Mouse (Mus musculus) myocyte (in vitro differentiated cells): Measurements from ENCODE around the gene Prkcq. TPM values are rescaled to one million over a fixed set of nuclear protein-coding genes. Genes with fewer than 3 reads are reported as not detected.

Experiments
- H3K27me3 ChIP-seq: one replicate; pipeline ENCODE4 v1.6.1; 2011; ENCODE audit not compliant: control insufficient read depth, insufficient read depth, insufficient read length
- H3K36me3 ChIP-seq: one replicate; pipeline ENCODE4 v1.6.1; 2011; ENCODE audit not compliant: control insufficient read depth, insufficient read depth
- H3K4me2 ChIP-seq: one replicate; pipeline ENCODE4 v1.6.1; 2011; ENCODE audit warnings: low read depth, control low read depth
- H3K4me3 ChIP-seq: one replicate; pipeline ENCODE4 v1.5.1; 2011; ENCODE audit warnings: mild to moderate bottlenecking, control low read depth, moderate library complexity
- H3K79me2 ChIP-seq: one replicate; pipeline ENCODE4 v1.6.1; 2011; ENCODE audit not compliant: control insufficient read depth, insufficient read depth
- H3ac ChIP-seq: one replicate; pipeline ENCODE4 v1.6.1; 2011; ENCODE audit not compliant: control insufficient read depth, insufficient read length
- CEBPB ChIP-seq: IDR thresholded peaks from 2 replicates; pipeline ENCODE4 v1.6.1; 2011; ENCODE audit warnings: mild to moderate bottlenecking, moderate library complexity; ENCODE audit not compliant: poor library complexity, insufficient read depth, severe bottlenecking
- E2F4 ChIP-seq: IDR thresholded peaks from one replicate; pipeline ENCODE4 v1.6.1; 2011; ENCODE audit warnings: mild to moderate bottlenecking, control low read depth, moderate library complexity; ENCODE audit not compliant: insufficient read depth
- MAX ChIP-seq: IDR thresholded peaks from one replicate; pipeline ENCODE4 v1.6.1; 2011; ENCODE audit warnings: low read depth, mild to moderate bottlenecking, control low read depth
- MYOD1 ChIP-seq, 3 experiments: IDR thresholded peaks; one replicate each; pipeline ENCODE4 v1.6.1; 2011; ENCODE audit warnings: control low read depth in 2 of 3, low read depth in 2 of 3, mild to moderate bottlenecking in 2 of 3, moderate library complexity in 1 of 3; ENCODE audit not compliant: insufficient read length in 2 of 3, control insufficient read depth in 1 of 3
- MYOG ChIP-seq, 3 experiments: IDR thresholded peaks; one replicate each; pipeline ENCODE4 v1.6.1; 2011; ENCODE audit warnings: control low read depth in 2 of 3, low read depth in 2 of 3, mild to moderate bottlenecking in 2 of 3; ENCODE audit not compliant: insufficient read length in 2 of 3, control insufficient read depth in 1 of 3, insufficient read depth in 1 of 3
- POLR2A ChIP-seq: IDR thresholded peaks from one replicate; pipeline ENCODE4 v1.6.1; 2011; ENCODE audit warnings: low read depth, mild to moderate bottlenecking, control low read depth, moderate library complexity; ENCODE audit not compliant: insufficient read length
- POLR2AphosphoS2 ChIP-seq: IDR thresholded peaks from one replicate; pipeline ENCODE4 v1.6.1; 2011; ENCODE audit warnings: low read depth, control low read depth; ENCODE audit not compliant: insufficient read length
- REST ChIP-seq: IDR thresholded peaks from one replicate; pipeline ENCODE4 v1.6.1; 2011; ENCODE audit warnings: mild to moderate bottlenecking, control low read depth, moderate library complexity; ENCODE audit not compliant: insufficient read depth, insufficient read length
- SRF ChIP-seq: IDR thresholded peaks from one replicate; pipeline ENCODE4 v1.6.1; 2011; ENCODE audit warnings: low read depth; ENCODE audit not compliant: control insufficient read depth, insufficient read length
- TCF12 ChIP-seq: IDR thresholded peaks from one replicate; pipeline ENCODE4 v1.6.1; 2011; ENCODE audit warnings: mild to moderate bottlenecking, control low read depth; ENCODE audit not compliant: poor library complexity, insufficient read depth, severe bottlenecking
- TCF3 ChIP-seq: IDR thresholded peaks from one replicate; pipeline ENCODE4 v1.6.1; 2011; ENCODE audit warnings: low read depth, control low read depth; ENCODE audit not compliant: insufficient read length
- USF1 ChIP-seq: IDR thresholded peaks from one replicate; pipeline ENCODE4 v1.6.1; 2011; ENCODE audit warnings: low read depth, mild to moderate bottlenecking, control low read depth, moderate library complexity
- polyA plus RNA-seq: library from polyadenylated mRNA; unstranded; fragments of >200 nt; fragmentation: generic; extraction: Trizol; gene quantifications from one replicate; pipeline ENCODE4 v1.2.1, GENCODE M21; 2012; ENCODE audit warnings: missing spikeins

Gene Prkcq
- polyA plus RNA-seq, 1 experiment = 0.02 TPM

DNA sequence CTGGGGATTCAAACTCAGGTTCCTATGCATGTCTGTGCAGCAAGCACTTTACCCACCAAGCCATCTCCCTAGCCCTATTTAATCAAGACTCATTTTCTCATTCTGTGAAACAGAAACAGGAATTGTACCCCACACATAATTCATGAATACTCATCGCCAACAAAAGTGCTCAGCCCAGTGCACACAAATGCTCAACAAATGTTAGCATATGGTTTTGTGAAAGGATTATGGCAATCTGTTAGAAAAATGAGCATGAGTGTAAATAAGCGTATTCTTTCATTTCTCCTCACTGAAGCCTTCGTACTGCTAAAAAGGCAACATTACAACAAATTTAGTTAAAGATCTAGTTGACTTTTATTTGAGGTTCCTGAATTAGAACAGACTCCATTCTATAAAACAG is 31.5 kb upstream of the Prkcq start:
- Histone ChIP-seq H3K27me3 (peaks cover 10% of the 10 kb centered on the region), H3K36me3 (no peaks in the 10 kb centered on the region), H3K79me2 (no peaks in the 10 kb centered on the region), H3K4me3 (no peak overlapping the region), H3K4me2 (no peak overlapping the region), H3ac (no peak overlapping the region)
- TF ChIP-seq MAX (no peak), TCF12 (no peak), REST (no peak), MYOG (IDR thresholded peaks at IDR 0.05; ENCODE audit: control insufficient read depth in 1 of 3, insufficient read depth in 1 of 3, insufficient read length in 2 of 3, low read depth in 2 of 3) (no peak), POLR2AphosphoS2 (no peak), TCF3 (no peak), CEBPB (no peak), SRF (no peak), POLR2A (no peak), USF1 (no peak), MYOD1 (IDR thresholded peaks at IDR 0.05; ENCODE audit: control insufficient read depth in 1 of 3, insufficient read length in 2 of 3, low read depth in 2 of 3) (no peak), E2F4 (no peak)

DNA sequence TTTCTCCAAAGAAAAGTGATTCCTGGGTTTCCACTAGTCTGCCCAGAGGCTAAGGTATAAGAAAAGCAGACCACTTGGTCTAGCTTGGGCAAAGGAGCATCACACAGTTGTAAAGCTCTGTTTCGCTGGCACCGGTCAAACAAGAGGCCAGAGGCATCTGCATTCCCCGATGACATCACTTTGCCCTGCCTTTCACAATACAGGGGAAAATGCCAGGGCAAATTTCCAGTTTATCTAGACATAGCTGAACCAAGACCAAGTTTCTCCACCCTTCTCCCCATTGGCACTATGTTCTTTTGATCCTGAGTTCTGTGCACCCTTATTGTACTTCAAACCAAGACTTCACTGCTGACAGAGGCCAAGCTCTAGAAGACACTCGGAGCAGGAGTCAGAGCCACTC is 22.8 kb upstream of the Prkcq start:
- TF ChIP-seq POLR2AphosphoS2 (no peak), E2F4 (no peak), MYOG (IDR thresholded peaks at IDR 0.05; ENCODE audit: control insufficient read depth in 1 of 3, insufficient read depth in 1 of 3, insufficient read length in 2 of 3, low read depth in 2 of 3) (no peak), POLR2A (no peak), REST (no peak), TCF12 (no peak), TCF3 (no peak), SRF (no peak)
- Histone ChIP-seq H3K36me3 (no peaks in the 10 kb centered on the region), H3K4me2 (no peak overlapping the region), H3K79me2 (no peaks in the 10 kb centered on the region), H3ac (no peak overlapping the region), H3K4me3 (no peak overlapping the region), H3K27me3 (no peaks in the 10 kb centered on the region)

DNA sequence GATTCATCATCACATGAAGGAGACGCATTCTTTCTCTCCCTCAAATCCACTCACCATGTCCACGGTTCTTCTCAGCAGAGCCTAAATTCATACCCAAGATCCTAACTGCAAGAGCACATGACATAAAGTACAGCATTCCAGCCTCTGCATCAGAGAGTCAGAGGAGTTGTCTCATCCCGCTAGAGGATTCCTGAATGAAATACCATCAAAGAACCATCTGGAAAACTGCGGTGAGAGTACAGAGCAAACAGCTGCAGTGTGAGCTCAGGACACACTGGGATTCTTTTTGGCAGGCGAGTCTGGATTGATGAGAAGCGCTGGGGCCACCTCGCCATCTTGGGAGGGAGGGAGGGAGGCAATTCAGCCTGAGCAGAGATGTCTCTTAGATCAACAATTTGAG is 20.9 kb upstream of the Prkcq start:
- Histone ChIP-seq H3ac (no peak overlapping the region), H3K79me2 (no peaks in the 10 kb centered on the region), H3K4me3 (no peak overlapping the region), H3K36me3 (no peaks in the 10 kb centered on the region), H3K4me2 (no peak overlapping the region), H3K27me3 (no peaks in the 10 kb centered on the region)
- TF ChIP-seq MYOD1 (IDR thresholded peaks at IDR 0.05; ENCODE audit: control insufficient read depth in 1 of 3, insufficient read length in 2 of 3, low read depth in 2 of 3) (no peak), TCF3 (no peak), SRF (no peak), REST (no peak), CEBPB (no peak), POLR2AphosphoS2 (no peak), TCF12 (no peak), USF1 (no peak), MYOG (IDR thresholded peaks at IDR 0.05; ENCODE audit: control insufficient read depth in 1 of 3, insufficient read depth in 1 of 3, insufficient read length in 2 of 3, low read depth in 2 of 3) (no peak), POLR2A (no peak), E2F4 (no peak), MAX (no peak)

DNA sequence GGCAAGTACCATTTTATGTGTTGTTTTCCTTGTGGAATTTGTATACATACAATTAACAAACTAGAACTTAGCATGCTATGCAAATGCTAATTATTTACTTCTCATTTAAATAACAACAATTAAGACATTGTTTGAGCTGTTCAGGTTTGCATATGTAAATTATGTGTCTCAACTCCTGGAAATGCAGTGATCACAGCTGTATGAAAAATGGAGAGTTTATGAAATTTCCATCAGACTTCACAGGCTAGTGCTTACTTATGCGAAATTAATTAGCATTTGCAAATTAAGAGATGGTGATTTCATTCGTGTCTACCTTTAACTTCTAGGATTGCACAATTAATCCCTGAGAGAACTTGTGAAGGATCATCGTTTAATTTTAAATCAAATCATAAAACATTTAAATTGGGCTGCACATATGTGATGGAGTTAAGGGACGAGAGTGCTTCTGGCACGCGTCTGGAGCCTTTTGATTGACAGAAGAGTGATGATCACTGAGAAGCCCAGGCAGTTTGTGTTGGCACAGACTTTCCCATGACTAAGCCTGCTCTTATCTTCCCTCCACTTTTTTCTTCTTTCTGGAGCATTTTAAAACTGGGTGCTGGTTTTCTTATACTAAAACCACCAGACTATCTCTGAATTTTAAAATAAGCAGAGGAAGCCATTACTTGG is 20.1 kb upstream of the Prkcq start:
- Histone ChIP-seq H3ac (no peak overlapping the region), H3K36me3 (no peaks in the 10 kb centered on the region), H3K27me3 (no peaks in the 10 kb centered on the region), H3K79me2 (no peaks in the 10 kb centered on the region), H3K4me2 (no peak overlapping the region), H3K4me3 (no peak overlapping the region)
- TF ChIP-seq CEBPB = no peak
- TF ChIP-seq TCF12 = no peak
- TF ChIP-seq REST = no peak
- no peak for TF ChIP-seq POLR2AphosphoS2
- no peak for TF ChIP-seq POLR2A
- no peak for TF ChIP-seq TCF3
- TF ChIP-seq MAX = no peak
- TF ChIP-seq E2F4 = no peak
- no peak for TF ChIP-seq USF1
- TF ChIP-seq SRF = no peak
- no peak for TF ChIP-seq MYOG (IDR thresholded peaks at IDR 0.05; ENCODE audit: control insufficient read depth in 1 of 3, insufficient read depth in 1 of 3, insufficient read length in 2 of 3, low read depth in 2 of 3)
- TF ChIP-seq MYOD1 (IDR thresholded peaks at IDR 0.05; ENCODE audit: control insufficient read depth in 1 of 3, insufficient read length in 2 of 3, low read depth in 2 of 3) = no peak

DNA sequence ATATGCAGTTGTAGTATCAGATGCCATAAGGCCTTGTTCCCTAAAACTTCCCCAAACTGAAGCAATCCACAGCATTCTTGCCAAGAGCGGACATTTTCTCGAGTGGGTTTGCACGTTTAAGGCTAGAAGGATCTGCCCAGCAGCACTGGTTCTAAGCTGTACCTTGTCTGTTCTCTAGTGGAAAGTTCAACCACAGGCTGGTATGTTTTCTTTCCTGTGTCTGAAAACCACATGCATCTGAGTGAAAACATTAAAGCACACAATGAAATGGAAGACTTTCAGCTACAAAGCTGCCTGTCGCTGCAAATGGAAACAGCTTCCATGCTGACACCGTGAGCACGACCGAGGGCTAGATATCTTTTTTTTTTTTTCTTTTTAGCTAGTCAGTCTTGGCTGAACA is 12.3 kb upstream of the Prkcq start:
- Histone ChIP-seq H3K4me2 (no peak overlapping the region), H3K36me3 (no peaks in the 10 kb centered on the region), H3K4me3 (no peak overlapping the region), H3ac (no peak overlapping the region), H3K27me3 (no peaks in the 10 kb centered on the region), H3K79me2 (no peaks in the 10 kb centered on the region)
- TF ChIP-seq SRF (no peak), TCF12 (no peak), POLR2AphosphoS2 (no peak), MAX (no peak), REST (no peak), TCF3 (no peak)
